11 mouse cellular contexts compared by ENCODE assay signal in the genomic region with DNA sequence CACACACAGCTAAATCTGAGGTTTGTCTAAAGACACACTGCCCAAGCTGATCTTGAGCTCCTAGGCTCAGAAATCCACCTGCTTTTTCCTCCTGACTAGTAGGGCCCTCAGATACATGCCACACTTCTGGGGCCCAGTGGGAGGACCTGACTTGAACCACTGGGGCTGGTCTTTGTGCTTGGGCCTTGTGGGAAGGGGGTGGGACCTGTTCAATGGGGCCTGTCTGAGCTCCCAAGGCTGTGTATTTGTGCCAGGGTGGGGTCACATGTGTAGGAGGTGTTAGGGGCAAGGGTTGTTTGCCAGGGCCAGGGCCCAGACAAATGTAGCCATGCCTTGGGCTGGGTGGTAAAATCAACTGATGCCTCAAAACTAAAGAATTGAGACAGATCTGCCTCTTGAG. TPM values are rescaled to one million over a fixed set of nuclear protein-coding genes. Genes with fewer than 3 reads are reported as not detected.
"Had no signal": no experiment of that assay in that cellular context is flagged by ENCODE, and none has a peak within 500 bp of the region (broad histone marks: within the 10 kb centered on the region; RNA-seq: fewer than 3 reads in every experiment).

No protein-coding gene starts in this region.

RNA-seq across cellular contexts. Expression of a gene that starts 56.8 kb away (rescaled TPM):
- polyA plus RNA-seq: neural tube, embryonic 13.5 days; neural tube, embryonic 14.5 days; neural tube, embryonic 15.5 days; small intestine, adult 2 months; spleen, adult 2 months; stomach, embryonic 14.5 days; stomach, embryonic 15.5 days; stomach, postnatal 0 days; thymus, adult 2 months; thymus, postnatal 0 days; urinary bladder, adult 2 months had no signal
